Mouse (Mus musculus): ENCODE data around the gene Ccdc134. TPM values are rescaled to one million over a fixed set of nuclear protein-coding genes. Genes with fewer than 3 reads are reported as not detected.

Gene Ccdc134
- polyA plus RNA-seq, 1 experiment from 2014 or later: 12.2 TPM

- Histone ChIP-seq H3K9me3 (replicated peaks) (no peaks in the 10 kb centered on the region), H3K27me3 (replicated peaks) (no peaks in the 10 kb centered on the region), H3K9ac (no peak overlapping the region), H3K27ac (no peak overlapping the region), H3K4me1 (peaks cover 81% of the 10 kb centered on the region), H3K36me3 (peaks cover 20% of the 10 kb centered on the region), H3K4me3 (no peak overlapping the region), H3K4me2 (no peak overlapping the region)
- WGBS (ENCODE audit: insufficient replicate concordance): 76% methylated on average over 4 of the region's 4 CpGs
- no peak for ATAC-seq
These were observed 23.5 kb downstream of the Ccdc134 start for GRCm38 (mm10) chr15:82151176-82151575.

GRCm38 (mm10) chr15:82152022-82152421 is 24.3 kb downstream of the Ccdc134 start:
- Histone ChIP-seq H3K4me3 (no peak overlapping the region), H3K36me3 (peaks cover 26% of the 10 kb centered on the region), H3K4me1 (peaks cover 85% of the 10 kb centered on the region), H3K27me3 (replicated peaks) (no peaks in the 10 kb centered on the region), H3K9ac (no peak overlapping the region), H3K9me3 (replicated peaks) (no peaks in the 10 kb centered on the region), H3K27ac (no peak overlapping the region), H3K4me2 (no peak overlapping the region)
- ATAC-seq: no peak
- WGBS (ENCODE audit: insufficient replicate concordance): 73% methylated on average over 12 of the region's 12 CpGs

GRCm38 (mm10) chr15:82152435-82152834 is 24.7 kb downstream of the Ccdc134 start:
- Histone ChIP-seq H3K4me2 (no peak overlapping the region), H3K4me3 (no peak overlapping the region), H3K9me3 (replicated peaks) (no peaks in the 10 kb centered on the region), H3K9ac (no peak overlapping the region), H3K27ac (peak overlapping the region; percentile 11; the same call in 1 of the 2 replicates), H3K4me1 (peaks cover 89% of the 10 kb centered on the region), H3K36me3 (peaks cover 28% of the 10 kb centered on the region), H3K27me3 (replicated peaks) (no peaks in the 10 kb centered on the region)
- ATAC-seq: no peak
- 83% methylated on average over 7 of the region's 7 CpGs for whole genome bisulfite sequencing (ENCODE audit: insufficient replicate concordance)

- no peaks in the 10 kb centered on the region for H3K9me3 ChIP-seq (replicated peaks)
- H3K27ac ChIP-seq: no peak overlapping the region
- no peak for ATAC-seq
- peaks cover 96% of the 10 kb centered on the region for H3K4me1 ChIP-seq
- peak overlapping the region; percentile 1; the same call in 1 of the 2 replicates for H3K9ac ChIP-seq
- WGBS (ENCODE audit: insufficient replicate concordance): 49% methylated on average over 6 of the region's 6 CpGs
- no peak overlapping the region for H3K4me2 ChIP-seq
- peaks cover 22% of the 10 kb centered on the region for H3K36me3 ChIP-seq
- H3K27me3 ChIP-seq (replicated peaks): no peaks in the 10 kb centered on the region
- H3K4me3 ChIP-seq: no peak overlapping the region
These were observed 28.6 kb downstream of the Ccdc134 start for GRCm38 (mm10) chr15:82156298-82156697.

- H3K4me3 ChIP-seq: no peak overlapping the region
- ATAC-seq: no peak
- H3K4me1 ChIP-seq: peaks cover 98% of the 10 kb centered on the region
- 24% methylated on average over 10 of the region's 10 CpGs for WGBS (ENCODE audit: insufficient replicate concordance)
- peak overlapping the region; percentile 10; the same call in 1 of the 2 replicates for H3K27ac ChIP-seq
- no peak overlapping the region for H3K4me2 ChIP-seq
- no peak overlapping the region for H3K9ac ChIP-seq
- H3K9me3 ChIP-seq (replicated peaks): no peaks in the 10 kb centered on the region
- H3K36me3 ChIP-seq: peaks cover 19% of the 10 kb centered on the region
- H3K27me3 ChIP-seq (replicated peaks): no peaks in the 10 kb centered on the region
These were observed 29.2 kb downstream of the Ccdc134 start for GRCm38 (mm10) chr15:82156902-82157301.

- peak overlapping the region; percentile 31; the same call in 1 of the 2 replicates for H3K27ac ChIP-seq
- no peaks in the 10 kb centered on the region for H3K9me3 ChIP-seq (replicated peaks)
- no peak overlapping the region for H3K4me2 ChIP-seq
- no peak overlapping the region for H3K9ac ChIP-seq
- no peaks in the 10 kb centered on the region for H3K27me3 ChIP-seq (replicated peaks)
- no peak overlapping the region for H3K4me3 ChIP-seq
- peaks cover 11% of the 10 kb centered on the region; the same call in 1 of the 2 replicates for H3K36me3 ChIP-seq
- ATAC-seq: no peak
- WGBS (ENCODE audit: insufficient replicate concordance): 69% methylated on average over 17 of the region's 17 CpGs
- H3K4me1 ChIP-seq: peaks cover 100% of the 10 kb centered on the region
These were observed 30.7 kb downstream of the Ccdc134 start for GRCm38 (mm10) chr15:82158243-82159035.

- ATAC-seq: no peak
These were observed 31.7 kb downstream of the Ccdc134 start for GRCm38 (mm10) chr15:82159471-82159870.

GRCm38 (mm10) chr15:82160731-82161640 is 33.3 kb downstream of the Ccdc134 start:
- H3K27me3 ChIP-seq (replicated peaks): no peaks in the 10 kb centered on the region
- 0 out of 2 replicates have a peak overlapping the region, but pooled peaks have one; percentile 96 for H3K27ac ChIP-seq
- peaks cover 11% of the 10 kb centered on the region; the same call in 1 of the 2 replicates for H3K36me3 ChIP-seq
- H3K4me3 ChIP-seq: no peak overlapping the region
- peak overlapping the region; percentile 22; the same call in 1 of the 2 replicates for H3K9ac ChIP-seq
- ATAC-seq: no peak
- peaks cover 100% of the 10 kb centered on the region for H3K4me1 ChIP-seq
- H3K9me3 ChIP-seq (replicated peaks): no peaks in the 10 kb centered on the region
- WGBS (ENCODE audit: insufficient replicate concordance): 65% methylated on average over 11 of the region's 11 CpGs
- no peak overlapping the region for H3K4me2 ChIP-seq

More at GRCm38 (mm10) chr15:82159471-82159870, 31.7 kb downstream of the Ccdc134 start:
- H3K9me3 ChIP-seq (replicated peaks): no peaks in the 10 kb centered on the region
- no peak overlapping the region for H3K4me3 ChIP-seq
- H3K36me3 ChIP-seq: peaks cover 11% of the 10 kb centered on the region; the same call in 1 of the 2 replicates
- H3K9ac ChIP-seq: no peak overlapping the region
- H3K4me1 ChIP-seq: peaks cover 100% of the 10 kb centered on the region
- WGBS (ENCODE audit: insufficient replicate concordance): 83% methylated on average over 9 of the region's 9 CpGs
- no peaks in the 10 kb centered on the region for H3K27me3 ChIP-seq (replicated peaks)
- no peak overlapping the region for H3K27ac ChIP-seq
- no peak overlapping the region for H3K4me2 ChIP-seq

GRCm38 (mm10) chr15:82161965-82162600 is 34.4 kb downstream of the Ccdc134 start:
- WGBS (ENCODE audit: insufficient replicate concordance): 86% methylated on average over 12 of the region's 12 CpGs
- no peak overlapping the region for H3K4me2 ChIP-seq
- no peak for ATAC-seq
- no peak overlapping the region for H3K4me3 ChIP-seq
- peaks cover 11% of the 10 kb centered on the region; the same call in 1 of the 2 replicates for H3K36me3 ChIP-seq
- H3K27me3 ChIP-seq (replicated peaks): no peaks in the 10 kb centered on the region
- H3K4me1 ChIP-seq: peaks cover 100% of the 10 kb centered on the region
- H3K27ac ChIP-seq: peak overlapping the region; percentile 96
- no peaks in the 10 kb centered on the region for H3K9me3 ChIP-seq (replicated peaks)
- H3K9ac ChIP-seq: no peak overlapping the region

- Histone ChIP-seq H3K4me3 (peak overlapping the region; percentile 24), H3K27ac (peak overlapping the region; percentile 96), H3K27me3 (replicated peaks) (no peaks in the 10 kb centered on the region), H3K9me3 (replicated peaks) (no peaks in the 10 kb centered on the region), H3K36me3 (peaks cover 6% of the 10 kb centered on the region; the same call in 1 of the 2 replicates), H3K4me1 (peaks cover 98% of the 10 kb centered on the region), H3K9ac (peak overlapping the region; percentile 65), H3K4me2 (peak overlapping the region; percentile 65)
- 72% methylated on average over 10 of the region's 10 CpGs for WGBS (ENCODE audit: insufficient replicate concordance)
- no peak for ATAC-seq
These were observed 35.8 kb downstream of the Ccdc134 start for GRCm38 (mm10) chr15:82163356-82164060.

GRCm38 (mm10) chr15:82164061-82164399 is 36.3 kb downstream of the Ccdc134 start:
- Histone ChIP-seq H3K9me3 (replicated peaks) (no peaks in the 10 kb centered on the region), H3K9ac (peak overlapping the region; percentile 65), H3K4me3 (peak overlapping the region; percentile 24), H3K36me3 (peaks cover 6% of the 10 kb centered on the region; the same call in 1 of the 2 replicates), H3K4me2 (peak overlapping the region; percentile 65), H3K27ac (peak overlapping the region; percentile 96), H3K4me1 (peaks cover 98% of the 10 kb centered on the region), H3K27me3 (replicated peaks) (no peaks in the 10 kb centered on the region)
- peak; percentile 81 for ATAC-seq
- 21% methylated on average over 4 of the region's 4 CpGs for WGBS (ENCODE audit: insufficient replicate concordance)
